Mouse (Mus musculus): ENCODE results near the gene Ccdc43. TPM values are rescaled to one million over a fixed set of nuclear protein-coding genes. Genes with fewer than 3 reads are reported as not detected.

The Ccdc43 gene
- total and polyA plus RNA-seq, 3 experiments = 6.8 to 22.8 (median 21.0) TPM

DNA sequence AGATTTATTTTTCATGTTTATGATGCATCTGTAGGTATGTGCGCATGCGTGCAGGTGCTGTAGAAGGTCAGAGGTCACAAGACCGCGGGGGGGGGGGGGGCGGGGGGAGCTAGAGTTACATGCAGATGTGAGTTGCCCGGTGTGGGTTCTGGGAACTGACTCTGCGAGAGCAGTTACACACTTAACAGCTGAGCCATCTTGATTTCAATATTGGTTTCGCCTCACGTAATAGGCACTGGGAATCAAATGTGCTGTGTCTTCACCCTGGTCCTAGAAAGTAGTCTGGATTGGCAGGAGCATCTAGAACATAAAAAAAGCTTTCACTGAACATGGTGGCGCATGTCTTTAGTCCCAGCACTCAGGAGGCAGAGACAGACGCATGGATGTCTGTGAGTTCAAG lies 43.1 kb upstream of the Ccdc43 start:
- intact Hi-C loops (cut with DNase I) = no loop called here
- no peak overlapping the region for H3K27ac ChIP-seq
- no peaks in the 10 kb centered on the region for H3K36me3 ChIP-seq (ENCODE audit: control insufficient read depth, insufficient read depth, low read length)
- H3K9ac ChIP-seq (ENCODE audit: low read depth, low read length) = no peak overlapping the region
- no peak overlapping the region for H3K4me3 ChIP-seq
- H3K4me1 ChIP-seq (ENCODE audit: control insufficient read depth, insufficient read depth, low read length) = no peaks in the 10 kb centered on the region; the same call in 1 of the 2 replicates
- WGBS = 77% methylated on average over 11 of the region's 11 CpGs
- TF ChIP-seq POLR2A (IDR thresholded peaks at IDR 0.05; ENCODE audit: insufficient read depth, low read depth, low read length) = no peak
- TF ChIP-seq CTCF (IDR thresholded peaks at IDR 0.05) = no peak
- no peak for TF ChIP-seq EP300 (IDR thresholded peaks at IDR 0.05; ENCODE audit: insufficient read depth, low read depth, low read length)
- no peak for DNase-seq
- H3K79me2 ChIP-seq (replicated peaks; ENCODE audit: control insufficient read depth, insufficient read depth, low read length) = no peaks in the 10 kb centered on the region
- no peaks in the 10 kb centered on the region for H3K27me3 ChIP-seq (ENCODE audit: control insufficient read depth, insufficient read depth, low read length)

DNA sequence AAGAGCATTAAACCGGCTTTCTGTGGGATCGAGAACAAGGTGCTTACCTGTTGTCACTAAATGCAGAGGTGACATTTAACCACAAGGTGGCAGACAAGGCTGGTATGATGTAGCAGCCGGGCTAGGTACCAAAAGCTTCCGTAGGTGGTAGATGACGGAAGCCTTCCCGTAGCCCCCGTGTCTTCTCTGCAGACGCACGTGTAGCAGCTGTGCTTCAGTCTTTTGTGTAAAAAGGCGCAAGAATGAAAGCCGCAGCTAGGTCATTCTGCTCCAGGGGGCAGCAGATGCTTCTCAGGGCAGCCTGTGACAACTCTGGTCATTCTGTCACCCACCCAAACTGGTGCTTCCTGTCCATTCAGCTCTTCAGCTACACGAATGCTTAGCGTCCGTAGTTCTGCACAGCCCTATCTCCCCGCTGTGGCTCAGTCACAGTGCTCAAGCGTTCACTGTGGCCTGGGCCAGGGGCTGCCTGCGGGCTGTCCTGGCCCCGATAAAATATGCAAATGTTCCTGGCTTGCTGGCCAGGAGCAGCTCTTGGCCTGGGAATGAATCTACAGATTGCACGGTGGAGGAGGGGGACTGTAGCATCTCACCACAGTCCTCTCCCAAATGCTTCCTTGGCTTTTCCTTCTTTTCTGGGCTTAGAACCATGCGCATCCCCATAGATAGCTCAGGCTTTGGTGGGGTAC lies 41.8 kb upstream of the Ccdc43 start:
- 8% methylated on average over 20 of the region's 20 CpGs for WGBS
- H3K36me3 ChIP-seq (ENCODE audit: control insufficient read depth, insufficient read depth, low read length) = no peaks in the 10 kb centered on the region
- no peaks in the 10 kb centered on the region for H3K79me2 ChIP-seq (replicated peaks; ENCODE audit: control insufficient read depth, insufficient read depth, low read length)
- H3K27ac ChIP-seq = no peak overlapping the region
- H3K27me3 ChIP-seq (ENCODE audit: control insufficient read depth, insufficient read depth, low read length) = no peaks in the 10 kb centered on the region
- TF ChIP-seq POLR2A (IDR thresholded peaks at IDR 0.05; ENCODE audit: insufficient read depth, low read depth, low read length) (no peak), CTCF (IDR thresholded peaks at IDR 0.05) (peak; percentile 78)
- no peak overlapping the region for H3K9ac ChIP-seq (ENCODE audit: low read depth, low read length)
- H3K4me1 ChIP-seq (ENCODE audit: control insufficient read depth, insufficient read depth, low read length) = no peaks in the 10 kb centered on the region; the same call in 1 of the 2 replicates
- H3K4me3 ChIP-seq = no peak overlapping the region
- intact Hi-C loops (cut with DNase I) = no loop called here
- peak in 1 of 2 experiments; percentile 34 for DNase-seq

DNA sequence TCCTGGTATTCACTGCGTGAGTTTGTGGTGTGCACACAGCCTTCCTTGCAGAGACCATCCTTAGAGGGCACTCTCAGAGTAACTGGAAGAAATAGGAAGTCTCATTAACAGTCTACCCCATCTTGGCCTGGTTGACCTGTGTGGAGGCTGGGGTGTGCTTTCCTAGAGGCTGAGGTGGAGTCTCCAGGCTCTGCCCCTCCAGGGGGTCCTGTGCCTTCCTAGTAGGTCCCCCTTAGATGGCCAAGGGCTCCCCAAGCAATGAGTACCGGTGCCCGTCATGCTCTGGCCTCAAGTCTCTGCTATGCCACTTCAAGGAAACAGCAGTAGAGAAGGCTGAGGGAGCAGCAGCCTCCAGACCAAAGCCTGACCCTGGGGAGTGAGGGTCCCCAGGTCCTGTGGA lies 40.5 kb upstream of the Ccdc43 start:
- Histone ChIP-seq H3K4me3 (no peak overlapping the region), H3K9ac (ENCODE audit: low read depth, low read length) (no peak overlapping the region), H3K27ac (no peak overlapping the region), H3K79me2 (replicated peaks; ENCODE audit: control insufficient read depth, insufficient read depth, low read length) (no peaks in the 10 kb centered on the region), H3K4me1 (ENCODE audit: control insufficient read depth, insufficient read depth, low read length) (no peaks in the 10 kb centered on the region; the same call in 1 of the 2 replicates), H3K27me3 (ENCODE audit: control insufficient read depth, insufficient read depth, low read length) (no peaks in the 10 kb centered on the region), H3K36me3 (ENCODE audit: control insufficient read depth, insufficient read depth, low read length) (no peaks in the 10 kb centered on the region)
- TF ChIP-seq EP300 (IDR thresholded peaks at IDR 0.05; ENCODE audit: insufficient read depth, low read depth, low read length) = no peak
- TF ChIP-seq POLR2A (IDR thresholded peaks at IDR 0.05; ENCODE audit: insufficient read depth, low read depth, low read length) = no peak
- no peak for TF ChIP-seq CTCF (IDR thresholded peaks at IDR 0.05)
- DNase-seq = no peak
- intact Hi-C loops (cut with DNase I) = no loop called here
- WGBS = 85% methylated on average over 3 of the region's 3 CpGs

DNA sequence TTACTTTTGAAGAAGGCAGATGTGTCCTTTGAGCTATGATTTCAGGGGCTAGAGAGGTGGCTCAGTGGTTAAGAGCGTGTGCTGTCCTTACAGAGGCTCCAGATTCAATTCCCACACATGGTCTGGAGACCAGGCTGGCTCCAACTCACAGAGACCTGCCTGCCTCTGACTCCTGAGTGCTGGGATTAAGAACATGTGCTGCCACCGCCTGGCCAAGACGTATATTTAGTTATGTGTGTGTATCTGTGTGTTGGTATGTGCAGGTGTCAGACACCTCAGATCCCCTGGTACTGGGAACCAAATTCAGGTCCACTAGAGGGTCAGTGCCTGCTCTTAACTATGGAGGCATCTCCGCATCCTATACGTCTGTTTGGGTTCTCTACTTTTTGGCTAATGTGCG lies 37.4 kb upstream of the Ccdc43 start:
- H3K9ac ChIP-seq (ENCODE audit: low read depth, low read length) = no peak overlapping the region
- no peaks in the 10 kb centered on the region for H3K79me2 ChIP-seq (replicated peaks; ENCODE audit: control insufficient read depth, insufficient read depth, low read length)
- H3K27ac ChIP-seq = no peak overlapping the region
- intact Hi-C loops (cut with DNase I) = no loop called here
- DNase-seq = no peak
- no peaks in the 10 kb centered on the region for H3K4me1 ChIP-seq (ENCODE audit: control insufficient read depth, insufficient read depth, low read length)
- no peaks in the 10 kb centered on the region for H3K27me3 ChIP-seq (ENCODE audit: control insufficient read depth, insufficient read depth, low read length)
- H3K36me3 ChIP-seq (ENCODE audit: control insufficient read depth, insufficient read depth, low read length) = no peaks in the 10 kb centered on the region
- no peak for TF ChIP-seq EP300 (IDR thresholded peaks at IDR 0.05; ENCODE audit: insufficient read depth, low read depth, low read length)
- TF ChIP-seq CTCF (IDR thresholded peaks at IDR 0.05) = no peak
- no peak for TF ChIP-seq POLR2A (IDR thresholded peaks at IDR 0.05; ENCODE audit: insufficient read depth, low read depth, low read length)
- 94% methylated on average over 6 of the region's 6 CpGs for WGBS
- H3K4me3 ChIP-seq = no peak overlapping the region

DNA sequence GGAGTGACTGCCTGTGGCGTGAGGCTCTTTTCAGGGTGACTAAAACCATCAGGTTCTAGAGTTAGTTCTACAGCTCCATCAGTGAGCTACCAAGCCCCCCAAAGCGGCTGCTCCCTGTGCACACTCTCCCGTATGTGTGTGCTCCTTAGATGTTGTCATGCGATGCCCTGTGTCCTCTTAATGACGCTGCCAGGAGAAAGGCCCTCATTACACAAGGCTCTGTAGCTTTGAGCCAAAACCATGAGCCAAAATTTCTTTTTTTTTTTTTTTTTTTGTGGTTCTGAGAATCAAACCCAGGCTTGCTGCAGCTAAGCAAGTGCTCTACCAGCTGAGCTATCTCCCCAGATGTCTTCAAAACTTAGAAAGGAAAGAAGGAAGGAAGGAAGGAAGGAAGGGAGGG lies 35.6 kb upstream of the Ccdc43 start:
- Histone ChIP-seq H3K36me3 (ENCODE audit: control insufficient read depth, insufficient read depth, low read length) (no peaks in the 10 kb centered on the region), H3K4me1 (ENCODE audit: control insufficient read depth, insufficient read depth, low read length) (no peaks in the 10 kb centered on the region), H3K4me3 (no peak overlapping the region), H3K79me2 (replicated peaks; ENCODE audit: control insufficient read depth, insufficient read depth, low read length) (no peaks in the 10 kb centered on the region), H3K27me3 (ENCODE audit: control insufficient read depth, insufficient read depth, low read length) (no peaks in the 10 kb centered on the region), H3K27ac (no peak overlapping the region), H3K9ac (ENCODE audit: low read depth, low read length) (no peak overlapping the region)
- WGBS = 67% methylated on average over 5 of the region's 5 CpGs
- TF ChIP-seq CTCF (IDR thresholded peaks at IDR 0.05) (no peak), POLR2A (IDR thresholded peaks at IDR 0.05; ENCODE audit: insufficient read depth, low read depth, low read length) (no peak), EP300 (IDR thresholded peaks at IDR 0.05; ENCODE audit: insufficient read depth, low read depth, low read length) (no peak)
- no peak for DNase-seq
- intact Hi-C loops (cut with DNase I) = no loop called here

DNA sequence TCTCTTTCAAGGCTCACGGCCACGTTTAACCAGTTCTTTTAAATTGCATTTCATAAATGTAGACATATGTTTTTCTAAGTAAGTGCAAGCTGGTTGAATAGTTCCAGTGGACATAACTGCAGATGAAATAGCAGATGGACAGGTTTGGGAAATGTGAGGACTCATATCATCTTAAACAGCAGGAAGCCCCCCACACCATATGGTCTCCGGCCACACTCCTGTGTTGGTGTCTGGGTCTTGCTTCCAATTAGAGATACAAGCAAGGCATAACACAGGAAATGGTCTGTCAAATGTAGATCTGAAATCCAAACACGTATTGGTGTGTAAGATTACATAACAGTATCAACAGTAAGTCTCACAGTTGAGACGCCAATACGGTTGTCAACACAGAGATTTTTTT lies 33.8 kb upstream of the Ccdc43 start:
- Histone ChIP-seq H3K27me3 (ENCODE audit: control insufficient read depth, insufficient read depth, low read length) (no peaks in the 10 kb centered on the region), H3K4me1 (ENCODE audit: control insufficient read depth, insufficient read depth, low read length) (no peaks in the 10 kb centered on the region), H3K9ac (ENCODE audit: low read depth, low read length) (no peak overlapping the region), H3K79me2 (replicated peaks; ENCODE audit: control insufficient read depth, insufficient read depth, low read length) (no peaks in the 10 kb centered on the region), H3K4me3 (no peak overlapping the region), H3K36me3 (ENCODE audit: control insufficient read depth, insufficient read depth, low read length) (no peaks in the 10 kb centered on the region), H3K27ac (no peak overlapping the region)
- intact Hi-C loops (cut with DNase I) = no loop called here
- DNase-seq = no peak
- WGBS = 48% methylated on average over 6 of the region's 6 CpGs
- TF ChIP-seq POLR2A (IDR thresholded peaks at IDR 0.05; ENCODE audit: insufficient read depth, low read depth, low read length) (no peak), CTCF (IDR thresholded peaks at IDR 0.05) (no peak), EP300 (IDR thresholded peaks at IDR 0.05; ENCODE audit: insufficient read depth, low read depth, low read length) (no peak)
